Mouse (Mus musculus) stomach, postnatal 0 days (tissue): ENCODE measurements around the gene Rasl10b. TPM values are rescaled to one million over a fixed set of nuclear protein-coding genes. Genes with fewer than 3 reads are reported as not detected.

Experiments
- ATAC-seq: fragments of 200-750 bp; cut with Nextera tagmentation; 2 replicates; pipeline ENCODE4 v1.8.0; 2017; ENCODE audit not compliant: low FRiP score, low TSS enrichment
- DNase-seq: peaks from one replicate; pipeline ENCODE4 v3.0.0-alpha.2; 2016; ENCODE audit warnings: low spot score
- H3K27ac ChIP-seq: fragments of 300-500 bp; sonication (generic); replicated peaks from 2 replicates; pipeline ENCODE4 v1.5.1; 2014; ENCODE audit warnings: mild to moderate bottlenecking, control low read depth
- H3K27me3 ChIP-seq: fragments of 300-500 bp; sonication (generic); 2 replicates; pipeline ENCODE4 v1.6.1; 2014; ENCODE audit warnings: low read length; ENCODE audit not compliant: control insufficient read depth, insufficient read depth
- H3K36me3 ChIP-seq: fragments of 300-500 bp; sonication (generic); 2 replicates; pipeline ENCODE4 v1.6.1; 2014; ENCODE audit warnings: low read length, mixed read lengths; ENCODE audit not compliant: control insufficient read depth, insufficient read depth
- H3K4me1 ChIP-seq: fragments of 300-500 bp; sonication (generic); replicated peaks from 2 replicates; pipeline ENCODE4 v1.6.1; 2014; ENCODE audit warnings: antibody characterized with exemption; ENCODE audit not compliant: control insufficient read depth, insufficient read depth
- H3K4me2 ChIP-seq: fragments of 300-500 bp; sonication (generic); replicated peaks from 2 replicates; pipeline ENCODE4 v1.6.1; 2014; ENCODE audit warnings: low read depth, mild to moderate bottlenecking, control low read depth, moderate library complexity
- H3K4me3 ChIP-seq: fragments of 300-500 bp; sonication (generic); 2 replicates; pipeline ENCODE4 v1.5.1; 2014; ENCODE audit warnings: low read depth, low read length, control low read depth
- H3K9ac ChIP-seq: fragments of 300-500 bp; sonication (generic); 2 replicates; pipeline ENCODE4 v1.6.1; 2014; ENCODE audit warnings: mild to moderate bottlenecking, low read length, control low read depth, mixed read lengths
- H3K9me3 ChIP-seq: fragments of 300-500 bp; sonication (generic); 2 replicates; pipeline ENCODE4 v1.6.1; 2016; ENCODE audit warnings: low read length; ENCODE audit not compliant: control insufficient read depth
- CTCF ChIP-seq: IDR thresholded peaks from 2 replicates; pipeline ENCODE4 v1.5.1; 2016; ENCODE audit warnings: antibody characterized with exemption, low read depth, mild to moderate bottlenecking, moderate library complexity
- EP300 ChIP-seq: optimal IDR thresholded peaks from 2 replicates; pipeline ENCODE3; 2016; ENCODE audit warnings: antibody characterized with exemption
- WGBS: fragments of 180-500 bp; shearing (Covaris S2); extraction: QIAGEN DNeasy Blood & Tissue Kit; methylation state at CpG from one replicate; pipeline ENCODE4 v1.1.7; 2014; 5-methylcytosine and 5-hydroxymethylcytosine counted together
- polyA plus RNA-seq: library from polyadenylated mRNA; unstranded; fragments of >200 nt; fragmentation: Nextera tagmentation; extraction: Ambion mirVana; gene quantifications from 2 replicates; pipeline ENCODE4 v1.2.1, GENCODE M21; 2015

Gene Rasl10b
- polyA plus RNA-seq, 1 experiment from 2014 or later: 0.69 TPM

DNA sequence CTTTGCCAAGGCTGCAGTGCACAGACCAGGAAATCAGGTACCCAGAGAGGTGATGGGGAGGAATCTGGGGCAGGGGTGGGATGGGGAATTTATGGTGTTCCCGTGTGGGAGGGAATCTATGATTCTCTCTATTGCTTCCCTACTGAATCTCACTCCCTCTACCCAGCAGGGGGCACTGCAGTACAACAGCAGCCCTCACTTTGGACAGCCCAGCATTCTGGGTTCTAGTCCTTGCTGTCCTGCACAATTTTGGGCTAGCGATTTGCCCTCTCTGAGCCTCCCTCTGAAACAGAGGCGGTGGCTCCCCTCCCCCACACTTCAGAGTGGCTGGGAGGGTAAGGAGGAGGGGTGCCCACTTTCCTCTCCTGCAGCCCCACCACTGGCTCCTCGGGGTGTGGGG, 11.4 kb downstream of the Rasl10b start:
- H3K4me3 ChIP-seq: no peak overlapping the region
- WGBS: 54% methylated on average over 4 of the region's 4 CpGs
- no peaks in the 10 kb centered on the region for H3K27me3 ChIP-seq
- ATAC-seq: no peak
- H3K4me1 ChIP-seq: no peaks in the 10 kb centered on the region
- no peak overlapping the region for H3K9ac ChIP-seq
- TF ChIP-seq EP300: no peak
- TF ChIP-seq CTCF: peak; percentile 51
- no peaks in the 10 kb centered on the region for H3K9me3 ChIP-seq
- DNase-seq: no peak
- H3K36me3 ChIP-seq: no peaks in the 10 kb centered on the region
- H3K27ac ChIP-seq: no peak overlapping the region
- H3K4me2 ChIP-seq: no peak overlapping the region

- Histone ChIP-seq H3K4me2 (no peak overlapping the region), H3K4me3 (no peak overlapping the region), H3K4me1 (no peaks in the 10 kb centered on the region), H3K36me3 (no peaks in the 10 kb centered on the region), H3K27me3 (no peaks in the 10 kb centered on the region), H3K27ac (no peak overlapping the region), H3K9me3 (no peaks in the 10 kb centered on the region), H3K9ac (no peak overlapping the region)
- DNase-seq (peak; percentile 78), ATAC-seq (no peak)
- no peak for TF ChIP-seq EP300
- TF ChIP-seq CTCF: no peak
- under 1% methylated on average over 9 of the region's 9 CpGs for WGBS
These were observed 12.4 kb downstream of the Rasl10b start for GRCm38 (mm10) chr11:83421305-83421704.

DNA sequence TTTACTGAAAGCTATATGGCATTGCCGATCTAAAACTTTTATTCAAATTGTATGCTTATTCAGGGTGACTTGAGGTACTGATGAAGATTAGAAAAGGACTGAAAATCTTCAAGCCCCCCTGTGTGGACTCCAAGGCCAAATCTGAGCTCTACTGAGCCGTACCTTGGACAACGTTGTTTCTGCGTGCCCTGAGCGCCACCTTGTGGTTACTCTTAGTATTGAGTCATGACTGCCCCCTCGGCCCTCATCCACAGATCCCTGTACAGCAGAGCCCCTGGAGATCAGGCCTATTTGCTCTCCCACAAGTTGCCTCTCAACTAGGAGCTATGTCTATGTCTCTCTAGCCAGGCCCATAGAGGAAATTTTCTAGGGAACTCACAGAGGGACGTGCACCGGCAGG, 15.7 kb downstream of the Rasl10b start:
- no peak for ATAC-seq
- Histone ChIP-seq H3K36me3 (no peaks in the 10 kb centered on the region), H3K9ac (no peak overlapping the region), H3K4me2 (no peak overlapping the region), H3K9me3 (no peaks in the 10 kb centered on the region), H3K4me1 (no peaks in the 10 kb centered on the region), H3K4me3 (no peak overlapping the region), H3K27me3 (no peaks in the 10 kb centered on the region), H3K27ac (no peak overlapping the region)
- WGBS: 4% methylated on average over 8 of the region's 8 CpGs
- peak; percentile 69 for DNase-seq
- TF ChIP-seq EP300 (no peak), CTCF (peak; percentile 95)

- H3K27ac ChIP-seq: no peak overlapping the region
- DNase-seq (peak; percentile 55), ATAC-seq (peak; percentile 31; the same call in 1 of the 2 replicates)
- H3K36me3 ChIP-seq: no peaks in the 10 kb centered on the region
- H3K9me3 ChIP-seq: no peaks in the 10 kb centered on the region
- no peak overlapping the region for H3K4me2 ChIP-seq
- WGBS: 29% methylated on average over 14 of the region's 17 CpGs
- no peak for TF ChIP-seq CTCF
- no peak for TF ChIP-seq EP300
- no peaks in the 10 kb centered on the region for H3K4me1 ChIP-seq
- H3K4me3 ChIP-seq: no peak overlapping the region
- no peaks in the 10 kb centered on the region for H3K27me3 ChIP-seq
- no peak overlapping the region for H3K9ac ChIP-seq
These were observed 18.0 kb downstream of the Rasl10b start for GRCm38 (mm10) chr11:83426964-83427363.

DNA sequence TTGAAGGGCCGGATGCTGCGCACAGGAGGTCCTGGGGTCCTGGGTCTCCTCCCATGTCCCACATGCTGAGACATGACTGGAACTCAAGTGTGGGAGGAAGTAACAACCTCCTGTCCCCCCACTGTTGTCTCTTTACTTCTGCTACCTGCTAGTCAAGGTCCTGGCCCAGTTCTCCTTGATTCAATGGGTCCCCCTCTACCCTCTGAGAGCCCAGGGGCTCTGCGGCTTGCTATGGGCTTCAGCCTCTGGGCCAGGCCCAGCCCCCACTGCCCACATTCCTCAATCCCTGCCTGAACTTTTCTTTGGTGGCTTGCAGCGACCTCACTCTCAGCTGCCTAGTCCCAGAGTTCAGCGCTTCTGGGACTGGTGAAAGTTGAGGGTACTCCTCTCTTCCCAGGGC, 20.4 kb downstream of the Rasl10b start, which contains the start of gene Gas2l2:
Gas2l2 (minus strand) TSS at position 101 of the 400 bp plus-strand sequence.
- Histone ChIP-seq H3K9ac (no peak within 1 kb of the TSS), H3K4me3 (no peak within 1 kb of the TSS), H3K27me3 (no peaks in the 10 kb centered on the region), H3K4me1 (no peaks in the 10 kb centered on the region), H3K9me3 (no peaks in the 10 kb centered on the region), H3K27ac (no peak within 1 kb of the TSS), H3K36me3 (no peaks in the 10 kb centered on the region), H3K4me2 (no peak within 1 kb of the TSS)
- TF ChIP-seq EP300: no peak
- no peak for TF ChIP-seq CTCF
- ATAC-seq (no peak), DNase-seq (no peak)
- 46% methylated on average over 5 of the region's 5 CpGs for WGBS

GRCm38 (mm10) chr11:83432533-83432932, 23.6 kb downstream of the Rasl10b start:
- ATAC-seq: no peak
- Histone ChIP-seq H3K4me1 (no peaks in the 10 kb centered on the region), H3K27me3 (no peaks in the 10 kb centered on the region), H3K9me3 (no peaks in the 10 kb centered on the region), H3K4me2 (no peak overlapping the region), H3K36me3 (no peaks in the 10 kb centered on the region), H3K9ac (no peak overlapping the region), H3K27ac (no peak overlapping the region), H3K4me3 (no peak overlapping the region)
- TF ChIP-seq EP300 (no peak), CTCF (no peak)
- DNase-seq: no peak
- 83% methylated on average over 2 of the region's 2 CpGs for WGBS
